Mouse (Mus musculus) kidney, adult 18-20 months (tissue): Measurements from ENCODE around the gene Paics.

Source experiments
- DNase-seq: peaks from one replicate; pipeline ENCODE4 v3.0.0; 2021

Paics gene

DNA sequence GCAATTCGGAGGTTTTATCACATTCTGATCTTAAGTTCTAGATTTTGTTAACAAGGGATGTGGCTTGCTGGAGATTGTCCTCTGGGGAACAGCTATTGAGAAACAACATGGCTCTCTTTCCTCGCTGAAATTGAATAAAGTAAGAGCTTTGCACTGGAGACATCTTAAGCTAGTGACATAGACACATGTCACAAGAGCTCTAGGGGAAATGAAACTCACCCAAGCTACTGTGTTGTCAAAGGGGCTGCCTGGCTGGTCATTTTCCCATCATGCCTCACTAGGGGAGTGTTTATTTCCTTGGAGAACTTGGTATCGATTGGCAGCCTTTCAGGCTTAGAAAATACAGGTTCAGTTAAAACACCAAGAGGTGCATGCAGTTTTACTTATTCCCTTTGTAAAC, 62.1 kb downstream of the Paics start:
- DNase-seq, result no peak

DNA sequence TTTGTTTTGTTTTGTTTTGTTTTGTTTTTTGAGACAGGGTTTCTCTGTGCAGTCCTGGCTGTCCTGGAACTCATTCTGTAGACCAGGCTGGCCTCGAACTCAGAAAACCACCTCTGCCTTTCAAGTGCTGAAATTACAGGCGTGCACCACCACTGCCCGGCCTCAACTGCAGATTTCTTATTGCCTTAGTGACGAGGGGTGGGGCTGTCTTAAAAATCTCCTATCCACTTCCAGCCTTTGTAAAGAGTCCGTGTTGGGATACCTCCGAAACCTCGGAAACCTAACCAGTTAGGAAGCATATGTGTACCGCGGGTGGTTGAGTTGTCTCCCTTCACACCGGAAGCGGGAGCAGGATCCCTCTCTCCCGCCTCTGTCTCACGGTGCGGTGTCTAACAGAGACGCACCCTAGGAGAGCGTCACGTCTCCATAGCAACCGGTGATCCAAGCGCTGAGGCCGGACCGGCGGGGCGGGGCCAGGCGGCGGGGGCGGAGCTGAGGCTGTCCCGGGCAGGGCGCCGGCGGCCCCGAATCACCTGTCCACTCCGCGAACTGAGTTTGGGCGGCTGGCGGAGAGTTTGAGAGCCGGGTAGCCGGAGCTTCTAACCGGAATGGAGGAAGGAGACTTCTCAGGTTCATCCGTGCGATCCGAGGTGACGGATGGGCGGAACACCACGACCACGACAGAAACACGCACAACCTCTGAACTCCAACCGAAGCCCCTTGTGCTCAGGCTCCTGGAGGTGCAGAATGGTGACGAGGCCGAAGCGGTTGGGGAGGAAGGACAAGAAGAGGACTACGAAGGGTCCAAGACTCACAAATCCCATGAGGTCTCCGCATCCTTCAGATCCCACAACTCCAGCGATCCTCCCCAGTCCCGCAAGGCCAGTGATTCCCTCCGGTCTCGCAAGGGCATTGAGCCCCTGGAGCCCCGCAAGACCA, 64.7 kb downstream of the Paics start, which contains the start of gene Thegl:
Gene Thegl (plus strand): TSS at position 480 of the 939 bp plus-strand sequence.
- DNase-seq, result peak; percentile 84
